Mouse (Mus musculus): Measurements from ENCODE around the gene Btbd9.

Gene Btbd9

DNA sequence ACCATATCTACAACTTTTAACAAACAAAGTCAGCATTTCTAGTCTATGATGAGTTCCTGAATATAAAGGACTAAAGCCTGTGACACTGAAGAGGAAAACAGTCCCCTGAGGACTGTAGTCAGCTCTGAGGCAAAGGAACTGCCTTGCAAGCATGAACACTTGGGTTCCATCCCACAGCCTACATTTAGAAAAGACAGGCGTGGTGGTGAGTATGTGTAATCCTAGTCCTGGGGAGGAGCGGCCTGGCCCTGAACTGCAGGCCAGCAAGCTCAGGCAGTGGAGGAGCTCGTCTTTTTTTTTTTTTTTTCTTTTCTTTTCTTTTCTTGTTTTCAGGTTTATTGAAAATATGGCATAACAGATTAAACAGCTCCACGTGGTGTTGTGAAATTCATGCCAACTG, 181.0 kb downstream of the Btbd9 start:
- no peak for DNase-seq (ENCODE audit: low read depth, low spot score)

DNA sequence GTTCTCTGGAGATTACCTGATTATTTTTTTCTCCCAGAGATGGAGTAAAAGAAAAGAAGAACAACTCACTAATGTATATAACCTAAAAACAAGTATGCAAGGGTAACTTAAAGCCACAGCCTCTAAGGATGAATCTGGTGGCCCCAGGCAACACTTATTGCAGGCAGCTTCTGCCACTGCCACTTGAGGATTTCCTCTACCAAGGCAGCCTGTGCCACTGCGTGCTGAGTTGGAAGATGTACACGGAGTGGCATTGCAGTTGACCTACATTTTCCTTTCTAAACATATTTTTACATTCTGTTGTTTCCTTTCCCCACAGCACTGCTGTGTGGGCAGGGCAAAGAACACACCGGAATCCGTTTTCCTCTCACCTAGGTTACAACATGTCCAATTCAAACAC, 184.3 kb downstream of the Btbd9 start:
- no peak for DNase-seq (ENCODE audit: low read depth, low spot score)

DNA sequence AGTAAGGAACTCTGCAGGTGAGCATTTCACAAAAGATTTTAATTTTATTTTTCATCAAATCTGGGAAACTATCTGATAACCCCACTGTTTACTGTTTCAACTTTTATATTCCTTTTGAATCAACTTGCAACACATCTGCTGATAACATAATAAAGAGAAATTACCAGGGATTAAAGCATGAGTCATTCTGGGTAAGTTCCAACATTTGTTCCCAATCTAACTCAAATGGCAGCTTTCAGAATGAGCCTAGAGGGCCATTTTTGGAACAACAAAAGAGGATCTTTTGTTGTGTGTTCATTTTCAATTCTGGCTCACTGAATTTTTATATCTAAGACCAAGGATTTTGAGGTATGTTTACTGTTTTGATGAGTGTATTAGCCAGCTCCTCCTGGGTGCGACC, 185.1 kb downstream of the Btbd9 start:
- no peak for DNase-seq (ENCODE audit: low read depth, low spot score)

DNA sequence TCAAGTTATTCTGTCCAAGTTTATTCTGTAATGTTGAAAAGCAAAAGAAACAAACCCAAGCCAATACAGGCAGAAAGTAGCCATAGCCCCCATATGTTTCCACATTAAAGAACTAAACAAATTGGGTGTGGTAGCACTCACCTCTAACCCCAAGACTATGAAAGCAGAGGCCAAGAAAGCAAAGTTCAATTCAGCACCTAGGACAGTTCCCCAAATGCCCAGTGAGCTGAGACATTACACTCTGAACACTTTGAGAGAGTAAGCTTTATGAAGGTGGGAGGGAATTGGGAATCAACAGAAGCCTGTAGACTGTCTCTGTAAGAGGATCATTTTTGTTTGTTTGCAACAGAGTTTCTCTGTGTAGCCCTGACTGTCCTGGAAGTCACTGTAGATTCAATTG, 186.6 kb downstream of the Btbd9 start:
- DNase-seq (ENCODE audit: low read depth, low spot score) = no peak

DNA sequence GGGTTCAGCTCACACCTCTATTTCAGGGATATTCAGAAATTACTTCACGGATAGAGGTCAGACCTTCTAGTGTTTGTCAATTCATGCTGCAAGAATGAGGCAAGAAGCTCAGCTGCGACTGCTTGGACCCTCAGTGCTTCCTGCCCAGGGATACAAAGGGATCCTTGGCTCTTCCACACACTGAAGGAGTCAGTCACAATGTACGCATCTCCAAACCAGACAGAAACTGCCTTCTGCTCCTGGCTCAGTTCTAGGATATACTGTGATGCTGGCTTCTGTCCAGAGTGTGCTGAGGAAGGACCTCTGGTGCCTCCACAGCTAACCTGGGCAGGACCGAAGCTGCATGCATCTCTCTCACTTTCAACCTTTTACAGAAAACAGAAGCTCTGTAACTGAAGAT, 187.5 kb downstream of the Btbd9 start:
- DNase-seq (ENCODE audit: low read depth, low spot score) = no peak

DNA sequence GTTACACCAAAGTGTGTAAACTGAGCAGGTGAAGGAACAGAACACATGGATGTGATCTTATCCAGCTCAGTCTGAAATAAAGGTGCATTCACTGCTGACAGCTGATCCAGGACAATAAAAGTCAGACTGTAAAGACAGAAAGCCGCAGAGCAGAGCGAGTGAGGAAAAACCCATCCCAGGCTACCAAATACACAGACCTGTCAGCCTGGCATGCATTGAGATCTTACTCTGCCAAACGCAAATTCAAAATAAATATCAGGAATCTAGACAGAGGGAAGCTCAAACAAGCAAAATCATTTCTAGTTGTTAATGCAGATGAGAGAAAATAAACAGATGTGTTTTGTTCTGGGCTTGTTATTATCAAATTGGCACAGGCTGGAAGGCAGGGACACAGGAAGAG, 187.9 kb downstream of the Btbd9 start:
- DNase-seq (ENCODE audit: low read depth, low spot score) = no peak

DNA sequence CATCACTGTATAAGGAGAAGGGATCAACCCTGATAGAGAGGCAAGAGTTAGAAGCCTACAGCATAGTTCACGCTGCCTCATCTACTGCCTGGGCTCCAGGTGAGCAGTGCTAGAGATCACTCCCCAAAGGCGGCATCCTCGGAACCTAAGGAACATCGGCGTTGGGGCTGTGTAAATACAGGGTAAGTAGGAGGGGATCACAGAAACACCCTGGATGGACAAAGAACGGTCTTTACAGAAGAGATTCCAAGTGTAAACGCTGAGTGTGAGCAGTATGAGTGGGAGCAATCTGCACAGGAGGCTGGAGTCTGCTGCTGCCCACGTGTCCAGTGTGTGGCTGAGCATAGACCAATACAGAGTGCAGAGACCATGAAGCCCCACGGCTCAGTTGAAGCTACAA, 190.0 kb downstream of the Btbd9 start:
- DNase-seq (ENCODE audit: low read depth, low spot score) = no peak

DNA sequence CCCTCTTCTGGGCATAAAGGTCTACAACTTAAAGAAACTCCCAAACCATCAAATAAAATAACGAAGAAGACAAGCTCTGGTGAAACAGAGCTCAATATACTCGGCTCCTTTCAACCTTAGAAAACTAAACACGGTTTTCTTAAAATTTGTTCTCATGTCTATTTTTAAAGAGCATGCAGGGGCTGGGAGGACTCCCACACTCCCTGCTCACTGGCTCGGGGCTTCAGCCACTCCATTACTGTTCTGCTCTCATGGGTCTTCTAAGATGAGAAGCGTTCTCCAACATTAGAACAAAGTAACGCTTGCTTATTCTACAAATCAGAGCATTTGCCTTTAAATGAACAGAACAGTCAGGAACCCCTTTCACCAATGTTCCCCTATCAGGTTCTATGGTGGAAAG, 192.6 kb downstream of the Btbd9 start:
- no peak for DNase-seq (ENCODE audit: low read depth, low spot score)

DNA sequence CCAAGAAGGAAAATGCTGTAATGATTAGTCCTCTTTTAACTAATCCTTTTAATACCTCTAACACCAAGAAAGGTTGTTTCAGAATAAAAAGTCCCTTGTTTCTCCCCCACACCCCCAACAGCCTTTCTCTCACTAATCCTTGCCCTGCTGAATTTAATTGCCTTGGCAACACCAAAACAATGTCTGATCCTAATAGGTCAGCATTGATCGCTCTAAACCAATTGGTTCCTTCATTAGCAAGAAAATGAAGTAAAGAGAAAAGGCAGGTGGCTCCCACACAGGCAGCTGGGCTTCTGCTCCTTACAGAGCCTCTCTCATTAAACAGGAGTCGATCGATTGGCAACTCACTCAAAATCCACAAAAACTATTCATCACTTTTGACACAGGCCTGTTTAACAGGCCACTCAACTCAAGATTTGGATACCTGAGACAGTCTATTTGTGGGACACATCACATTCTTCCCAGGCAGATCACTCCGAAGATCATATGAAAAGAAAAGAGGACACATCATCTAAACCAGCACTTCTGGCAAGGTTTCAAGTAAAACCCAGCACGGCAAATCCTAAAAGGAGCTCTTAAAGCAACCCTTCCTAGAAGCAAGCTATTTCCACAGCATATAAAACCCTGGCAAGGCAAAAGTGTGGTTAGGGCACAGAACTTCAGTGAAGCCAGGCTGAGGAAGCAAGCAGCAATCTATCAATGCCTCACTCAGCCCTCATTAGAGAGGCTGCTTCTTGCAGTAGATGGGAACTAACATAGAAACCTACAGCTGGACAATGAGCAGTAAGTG, 197.9 kb downstream of the Btbd9 start:
- peak; percentile 16 for DNase-seq (ENCODE audit: low read depth, low spot score)

DNA sequence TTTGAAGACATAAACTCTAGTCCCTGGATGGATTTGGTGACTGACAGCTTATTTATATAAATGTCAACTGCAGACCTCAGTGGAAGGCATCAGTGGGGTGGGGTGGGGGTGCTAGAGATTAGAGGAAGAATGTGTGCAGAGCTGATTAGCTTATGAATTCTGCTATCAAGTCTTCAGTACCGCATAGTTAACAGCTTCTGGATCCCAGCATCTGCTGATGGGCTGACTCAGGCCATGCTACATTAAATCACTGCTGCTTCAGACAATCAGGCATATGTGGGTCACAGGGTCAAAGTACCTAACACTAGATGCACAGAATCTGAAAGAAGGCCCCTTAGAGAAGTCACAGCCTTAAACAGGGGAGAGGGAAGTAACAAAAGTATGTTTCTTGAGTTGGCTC, 198.5 kb downstream of the Btbd9 start:
- no peak for DNase-seq (ENCODE audit: low read depth, low spot score)

DNA sequence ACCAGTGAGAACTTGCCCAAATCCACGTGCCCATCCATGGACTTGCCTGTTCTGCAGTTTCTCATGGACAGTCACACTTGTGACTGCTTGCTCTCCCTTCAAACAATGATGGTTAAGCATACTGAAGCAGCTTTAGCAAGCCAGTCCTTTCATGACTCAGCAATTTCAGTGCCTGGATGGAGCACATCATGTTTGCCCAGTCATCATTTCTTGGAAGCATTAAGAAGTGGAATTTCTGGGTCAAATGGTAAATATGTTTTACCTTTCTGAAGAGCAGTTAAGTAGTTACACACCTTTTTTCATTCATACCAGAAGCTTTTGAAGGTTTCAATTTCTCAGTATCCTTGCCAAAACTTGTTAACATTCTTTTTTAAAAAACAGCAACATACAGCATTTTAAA, 201.2 kb downstream of the Btbd9 start:
- DNase-seq (ENCODE audit: low read depth, low spot score) = no peak

DNA sequence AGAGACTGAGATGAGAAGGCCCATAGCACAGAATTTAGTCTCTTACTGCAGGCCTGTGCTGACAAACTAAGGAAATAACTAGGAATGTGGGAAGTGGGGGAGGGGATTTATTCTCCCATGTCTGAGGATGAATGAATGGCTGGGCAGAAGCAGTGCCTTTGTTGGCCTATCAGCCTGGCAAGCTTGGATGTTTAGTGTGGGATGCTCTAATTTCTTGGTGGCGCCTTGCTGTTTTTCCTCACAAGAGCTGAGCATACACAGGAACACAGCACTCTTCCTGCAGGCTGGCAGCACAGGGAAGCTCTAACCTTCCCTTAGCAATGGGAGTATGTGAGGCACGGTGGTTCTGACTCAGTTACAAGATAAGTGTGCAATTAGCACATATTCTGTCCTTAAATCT, 207.7 kb downstream of the Btbd9 start:
- no peak for DNase-seq (ENCODE audit: low read depth, low spot score)

DNA sequence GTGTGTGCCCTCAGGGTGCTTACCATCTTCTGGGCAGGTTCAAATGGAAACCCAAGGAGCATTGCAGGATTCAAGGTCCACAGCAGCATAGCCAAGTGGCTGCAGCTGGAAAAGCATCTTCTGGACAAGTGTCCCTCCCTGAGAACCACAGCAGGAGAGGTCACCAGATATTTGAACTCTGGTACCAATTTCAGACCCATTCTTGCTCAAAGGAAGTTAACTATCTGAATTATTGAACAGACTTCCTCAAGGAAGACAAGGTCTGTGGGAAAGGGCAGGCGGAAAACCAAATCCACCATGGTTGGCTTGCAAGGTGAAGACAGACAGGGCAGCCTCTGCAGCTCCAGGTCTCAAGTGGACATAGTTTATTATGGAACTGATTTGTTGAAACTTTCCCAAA, 211.6 kb downstream of the Btbd9 start:
- DNase-seq (ENCODE audit: low read depth, low spot score) = no peak

DNA sequence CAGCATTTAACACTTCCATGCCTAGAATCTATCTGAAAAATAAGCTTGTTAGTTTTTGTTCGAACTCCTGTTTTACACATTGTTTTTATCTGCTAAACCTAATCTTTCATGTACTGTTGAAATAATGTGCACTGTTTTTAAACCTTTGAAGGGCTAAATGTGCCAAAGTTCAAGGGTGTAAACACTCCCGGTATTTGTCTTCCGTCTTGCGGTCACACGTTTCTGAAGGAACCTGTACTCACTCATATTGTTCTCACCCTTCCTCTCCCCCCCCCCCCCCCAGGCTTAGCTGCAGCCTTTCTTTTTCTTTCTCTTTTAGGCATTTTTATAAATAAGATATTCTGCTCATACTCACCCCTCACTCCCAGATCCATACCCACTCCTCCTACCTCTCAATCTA, 212.9 kb downstream of the Btbd9 start:
- DNase-seq (ENCODE audit: low read depth, low spot score) = no peak

DNA sequence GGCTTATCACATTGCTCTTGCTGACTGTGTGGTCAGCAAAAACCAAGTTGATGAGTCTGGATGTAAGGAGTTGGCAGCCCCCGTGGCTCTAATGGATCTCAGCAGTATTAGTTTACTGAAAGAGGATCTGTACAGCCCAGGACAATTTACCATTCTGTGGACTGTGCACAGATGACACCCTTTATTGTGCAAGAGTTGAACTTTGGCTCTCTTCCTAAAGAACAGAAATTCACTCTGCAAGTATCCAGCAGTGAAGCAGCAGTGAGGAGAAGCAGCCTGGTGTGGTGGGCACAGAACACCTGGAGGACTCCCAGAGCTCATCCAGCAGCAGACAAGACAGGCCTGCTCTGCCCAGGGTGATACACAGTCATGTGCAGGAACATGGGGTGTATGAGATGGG, 215.6 kb downstream of the Btbd9 start:
- no peak for DNase-seq (ENCODE audit: low read depth, low spot score)

DNA sequence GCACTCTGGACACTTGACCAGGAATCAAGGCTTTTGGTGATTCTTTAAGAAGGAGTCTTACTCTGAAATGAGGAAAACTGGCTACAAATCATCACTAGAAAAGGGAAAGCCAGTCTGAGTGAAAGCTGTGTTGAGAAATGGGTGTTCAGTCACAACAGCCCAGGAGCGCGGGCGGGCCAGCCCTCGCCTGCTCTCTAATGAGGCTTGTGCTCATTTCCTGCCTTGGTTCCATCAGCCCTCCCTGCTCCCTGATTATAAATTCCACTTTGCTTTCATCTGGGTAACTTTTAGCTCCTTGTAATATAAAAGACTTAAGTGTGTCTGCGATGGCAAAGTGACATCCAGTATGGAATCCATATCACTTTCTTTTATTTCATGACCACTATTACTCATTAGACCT, 216.9 kb downstream of the Btbd9 start:
- no peak for DNase-seq (ENCODE audit: low read depth, low spot score)

DNA sequence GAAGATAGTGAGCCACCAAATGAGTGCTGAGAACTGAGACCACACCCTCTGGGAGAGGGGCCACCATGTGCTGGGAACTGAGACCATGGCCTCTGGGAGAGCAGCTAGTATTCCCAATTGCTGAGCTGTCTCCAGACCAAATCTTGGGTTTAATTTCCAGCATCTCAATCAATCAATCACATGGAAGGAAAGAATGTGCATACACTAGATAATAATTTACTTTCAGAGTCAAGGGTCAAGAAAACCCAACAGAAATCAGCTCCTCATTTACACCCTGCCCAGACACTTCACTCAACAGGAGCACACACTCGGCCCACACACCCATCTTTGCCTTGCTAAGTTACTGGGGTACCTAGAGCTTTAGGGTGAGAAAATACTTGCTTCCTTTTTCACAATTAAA, 220.9 kb downstream of the Btbd9 start:
- no peak for DNase-seq (ENCODE audit: low read depth, low spot score)

DNA sequence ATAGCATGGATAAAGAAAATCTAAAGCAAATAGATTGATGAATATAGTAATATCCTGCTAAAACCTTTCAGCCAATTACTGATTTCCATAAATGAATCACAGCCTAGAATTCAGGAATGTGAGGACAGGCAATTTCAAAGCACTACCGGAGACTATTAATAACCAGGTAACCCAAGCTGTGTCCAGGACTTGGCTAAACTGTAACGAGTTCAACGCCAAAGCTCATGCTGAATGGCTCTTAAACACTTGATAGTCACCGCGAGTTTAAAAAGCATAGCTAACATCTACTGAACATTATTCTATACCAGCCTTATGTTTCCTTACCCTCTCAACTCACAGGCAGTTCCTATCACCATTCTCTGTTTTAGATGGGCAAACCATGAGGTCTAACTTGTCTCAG, 221.9 kb downstream of the Btbd9 start:
- no peak for DNase-seq (ENCODE audit: low read depth, low spot score)

DNA sequence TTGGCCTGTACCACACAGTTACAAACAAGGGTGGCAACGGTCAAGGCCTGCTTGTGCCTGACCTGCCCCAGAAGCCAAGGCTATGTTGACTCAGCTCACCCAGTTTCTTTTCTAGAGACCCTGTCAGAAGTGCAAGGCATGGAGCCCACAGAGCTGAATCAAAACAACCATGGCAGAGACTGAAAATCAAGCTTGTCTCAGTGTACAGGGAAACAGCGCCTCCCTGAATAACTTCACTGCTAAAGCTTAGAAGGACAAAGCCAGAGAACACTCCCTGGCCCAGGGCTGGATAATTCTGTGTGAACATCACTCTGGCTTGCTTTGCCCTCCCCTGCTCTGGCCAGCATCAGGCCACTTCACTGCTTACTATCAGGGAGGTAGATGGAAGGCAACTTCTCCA, 228.3 kb downstream of the Btbd9 start:
- no peak for DNase-seq (ENCODE audit: low read depth, low spot score)

DNA sequence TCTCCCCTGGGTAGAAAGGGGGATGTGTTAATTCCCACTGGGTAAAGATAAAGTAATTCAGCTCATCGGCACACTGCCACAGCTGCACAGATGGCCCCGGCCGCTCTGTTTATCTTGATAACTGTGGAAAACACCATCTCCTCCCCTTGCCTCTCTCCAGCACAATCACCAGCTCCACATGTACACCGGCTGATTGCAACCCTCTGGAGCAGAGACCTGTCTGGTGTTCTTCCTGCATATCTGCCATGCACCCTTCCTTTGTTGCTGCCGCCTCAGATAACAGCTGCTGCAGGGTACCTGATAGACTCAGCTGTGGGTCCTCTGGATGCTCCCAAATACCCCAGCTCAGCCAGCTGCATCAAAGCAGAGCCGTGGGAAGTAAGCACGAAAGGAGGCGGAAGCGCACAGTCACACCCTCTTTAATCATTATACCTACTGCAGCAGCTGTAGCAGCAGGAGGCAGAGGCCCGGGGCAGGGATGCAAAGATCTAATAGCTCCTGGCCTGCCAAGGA, 229.1 kb downstream of the Btbd9 start:
- DNase-seq (ENCODE audit: low read depth, low spot score) = no peak

DNA sequence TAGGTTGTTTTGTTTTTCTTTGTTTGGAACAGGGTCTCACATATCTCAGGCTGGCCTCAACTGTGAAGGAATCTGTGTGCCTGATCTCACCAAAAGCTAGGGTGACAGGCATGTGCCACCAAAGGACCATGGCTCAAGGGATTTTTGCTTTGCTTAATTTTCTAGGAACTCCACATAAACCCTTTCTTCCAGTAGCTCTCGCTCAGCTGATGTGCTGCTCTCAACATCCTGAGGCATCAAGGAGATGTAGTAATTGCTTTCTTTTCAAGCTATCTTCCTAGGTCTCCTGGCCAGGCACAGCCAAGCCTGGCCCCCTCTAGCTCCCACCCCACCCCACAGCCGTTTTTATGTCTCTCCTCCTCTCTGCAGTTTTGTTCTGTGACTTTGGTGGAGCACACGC, 231.3 kb downstream of the Btbd9 start:
- DNase-seq (ENCODE audit: low read depth, low spot score) = no peak

DNA sequence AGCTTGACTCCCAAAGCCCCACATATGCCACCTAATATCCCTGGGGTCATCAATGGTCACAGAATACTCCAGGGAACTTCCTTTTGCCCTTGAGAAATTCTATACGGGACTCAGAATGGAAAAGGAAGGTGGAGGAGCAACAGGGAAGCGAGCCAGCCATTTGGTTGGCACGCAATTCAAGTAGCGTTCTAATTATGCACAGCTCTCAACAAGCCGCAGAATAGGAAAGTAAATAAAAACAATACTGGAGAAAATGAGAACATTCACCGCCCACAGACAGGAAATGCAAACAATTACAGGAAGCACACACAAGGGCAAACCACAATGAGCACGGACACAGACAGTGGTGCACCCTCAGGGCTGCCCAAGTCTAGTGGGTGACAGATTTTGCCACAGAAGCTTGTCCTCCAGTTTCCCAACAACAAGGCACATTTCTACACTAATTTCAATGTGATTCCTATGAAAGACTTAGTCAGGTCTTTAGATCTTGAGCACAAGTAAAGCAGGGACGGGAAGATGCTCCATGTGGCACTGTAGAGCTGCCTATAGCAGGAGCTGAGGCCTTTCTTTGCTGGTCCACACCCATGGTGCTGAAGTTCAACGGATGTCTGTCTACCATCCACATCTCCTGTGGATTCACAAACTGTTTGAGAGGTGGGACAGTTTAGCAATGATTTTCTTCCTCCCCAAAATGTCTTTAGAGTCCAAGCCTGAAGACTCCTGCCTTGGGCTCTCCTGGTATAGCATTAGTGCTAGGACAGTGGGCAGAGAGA, 232.4 kb downstream of the Btbd9 start:
- no peak for DNase-seq (ENCODE audit: low read depth, low spot score)

DNA sequence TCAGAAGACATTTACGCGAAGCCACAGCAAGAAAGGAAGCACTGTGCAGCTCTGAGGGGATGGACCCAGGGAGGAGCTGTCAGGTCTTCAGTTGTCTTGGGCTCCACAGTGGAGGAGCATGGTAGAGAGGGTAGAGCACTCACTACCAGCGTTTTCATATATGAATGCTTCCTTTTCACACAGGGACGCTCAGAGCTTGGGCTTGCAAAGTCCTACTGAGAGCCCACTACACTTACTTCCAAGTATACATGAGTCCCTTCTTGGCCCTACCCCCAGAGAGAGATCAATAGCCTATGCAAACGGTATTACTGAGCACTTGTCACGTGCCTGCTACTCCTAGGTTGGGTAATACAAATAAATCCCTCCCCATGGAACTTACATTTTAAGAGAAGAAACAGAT, 234.7 kb downstream of the Btbd9 start:
- DNase-seq (ENCODE audit: low read depth, low spot score) = no peak

All from retina, postnatal 7 days (tissue).